Comparison of ENCODE assay signal across 1 mouse cellular context in the genomic region with DNA sequence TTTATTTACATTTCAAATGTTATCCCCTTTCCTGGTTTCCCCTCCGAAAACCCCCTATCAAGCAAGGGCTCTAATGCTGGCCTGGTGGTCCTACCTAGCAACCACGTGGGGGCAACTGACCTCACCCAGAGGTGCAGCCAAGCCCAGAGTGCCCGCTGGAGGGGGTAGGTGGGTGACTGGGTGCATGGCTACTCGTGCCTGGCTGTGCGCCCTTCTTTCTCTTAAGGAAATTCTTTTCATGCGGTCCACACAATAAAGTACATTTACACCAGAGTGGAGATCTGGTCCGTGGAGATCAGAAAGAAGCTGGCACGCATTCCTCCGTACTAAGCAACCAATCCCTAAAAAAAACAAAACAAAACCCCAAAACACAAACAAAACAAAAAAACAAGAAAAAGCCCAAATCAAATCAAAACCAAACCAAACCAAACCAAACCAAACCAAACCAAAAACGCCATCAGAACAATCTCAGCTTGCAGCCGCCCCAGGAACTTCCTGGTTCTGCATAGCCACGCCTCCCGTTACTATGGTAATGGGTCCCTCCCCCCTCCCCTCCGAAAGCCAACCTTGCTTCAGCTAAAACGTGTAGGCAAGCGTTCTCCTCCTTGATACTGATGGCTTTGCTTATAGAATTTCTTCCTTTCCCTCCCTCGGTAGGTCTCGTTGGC.
TF ChIP-seq lines count a peak whose summit lies in the region.

No protein-coding gene starts in this region.

TF ChIP-seq in CH12.LX, 34 proteins besides CTCF, POLR2A, EP300 and RAD21 (continued from another document):
- TF ChIP-seq UBTF (IDR thresholded peaks at IDR 0.05; ENCODE audit: low read depth, low read length): no peak
- no peak for TF ChIP-seq JUN (IDR thresholded peaks at IDR 0.05; ENCODE audit: insufficient read depth, low read depth, low read length)
